Mouse (Mus musculus) small intestine, adult 2 months (tissue): ENCODE data around the gene Grid2ip. TPM values are rescaled to one million over a fixed set of nuclear protein-coding genes. Genes with fewer than 3 reads are reported as not detected.

Source experiments
- H3K27ac ChIP-seq: fragments of 200-500 bp; 2 replicates; pipeline ENCODE4 v1.5.1; 2012; ENCODE audit warnings: low read depth, low read length, control low read depth, inconsistent platforms; ENCODE audit not compliant: insufficient read depth
- H3K27me3 ChIP-seq: fragments of 200-500 bp; 2 replicates; pipeline ENCODE4 v1.6.1; 2012; ENCODE audit warnings: mild to moderate bottlenecking, moderate library complexity, low read length, inconsistent platforms; ENCODE audit not compliant: control insufficient read depth, insufficient read depth
- H3K36me3 ChIP-seq: fragments of 200-500 bp; 2 replicates; pipeline ENCODE4 v1.6.1; 2012; ENCODE audit warnings: mild to moderate bottlenecking, low read length, control low read depth, inconsistent platforms; ENCODE audit not compliant: control insufficient read depth, insufficient read depth
- H3K4me1 ChIP-seq: fragments of 200-500 bp; 2 replicates; pipeline ENCODE4 v1.6.1; 2012; ENCODE audit warnings: low read length, inconsistent platforms, mixed read lengths; ENCODE audit not compliant: control insufficient read depth, insufficient read depth, insufficient read length
- H3K4me3 ChIP-seq: fragments of 200-500 bp; 2 replicates; pipeline ENCODE4 v1.5.1; 2012; ENCODE audit warnings: low read depth, mild to moderate bottlenecking, control low read depth, inconsistent platforms, low read length, moderate library complexity
- CTCF ChIP-seq: fragments of 200-500 bp; IDR thresholded peaks from 2 replicates; pipeline ENCODE4 v1.5.1; 2012; ENCODE audit warnings: low read depth, mild to moderate bottlenecking, control low read depth, inconsistent platforms, low read length, moderate library complexity, mixed read lengths; ENCODE audit not compliant: insufficient replicate concordance, insufficient read length; ENCODE audit errors: extremely low read depth
- POLR2A ChIP-seq: fragments of 200-500 bp; IDR thresholded peaks from 2 replicates; pipeline ENCODE4 v1.6.1; 2012; ENCODE audit warnings: low read depth, mild to moderate bottlenecking, control low read depth, inconsistent platforms, low read length, moderate library complexity
- WGBS: fragments of 180-500 bp; shearing (Covaris S2); methylation state at CpG from one replicate; pipeline ENCODE4 v1.1.7; 2018; 5-methylcytosine and 5-hydroxymethylcytosine counted together
- polyA plus RNA-seq: library from polyadenylated mRNA; depleted of rRNA; stranded (reverse); fragments of >200 nt; gene quantifications from 2 replicates; pipeline ENCODE4 v1.2.3, GENCODE M21; 2012

The Grid2ip gene
- polyA plus RNA-seq, 1 experiment: 0.22 TPM

DNA sequence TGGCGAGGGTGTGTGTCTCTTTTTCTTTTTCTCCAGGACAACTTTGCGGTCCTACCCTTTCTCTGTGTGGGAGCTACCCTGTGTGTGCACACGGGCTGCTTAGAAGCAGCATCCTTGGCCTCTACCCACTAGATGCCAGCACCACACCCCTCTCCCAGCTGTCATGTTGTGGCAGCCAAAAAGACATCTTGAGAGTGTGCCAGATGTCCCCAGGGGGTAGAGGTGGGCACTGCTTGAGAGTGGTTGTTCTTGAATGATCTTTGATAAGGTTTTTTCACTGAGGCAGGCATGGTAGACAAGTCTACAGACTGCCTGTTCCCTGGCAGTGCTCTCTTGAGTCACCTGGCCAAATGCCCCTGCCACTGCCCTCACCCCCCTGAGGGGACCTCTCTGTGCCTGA is 10.8 kb downstream of the Grid2ip start:
- TF ChIP-seq CTCF: no peak
- no peak for TF ChIP-seq POLR2A
- 71% methylated on average over 3 of the region's 3 CpGs for WGBS
- Histone ChIP-seq H3K4me3 (no peak overlapping the region), H3K27ac (no peak overlapping the region), H3K36me3 (no peaks in the 10 kb centered on the region), H3K4me1 (no peaks in the 10 kb centered on the region), H3K27me3 (peaks cover 46% of the 10 kb centered on the region)

DNA sequence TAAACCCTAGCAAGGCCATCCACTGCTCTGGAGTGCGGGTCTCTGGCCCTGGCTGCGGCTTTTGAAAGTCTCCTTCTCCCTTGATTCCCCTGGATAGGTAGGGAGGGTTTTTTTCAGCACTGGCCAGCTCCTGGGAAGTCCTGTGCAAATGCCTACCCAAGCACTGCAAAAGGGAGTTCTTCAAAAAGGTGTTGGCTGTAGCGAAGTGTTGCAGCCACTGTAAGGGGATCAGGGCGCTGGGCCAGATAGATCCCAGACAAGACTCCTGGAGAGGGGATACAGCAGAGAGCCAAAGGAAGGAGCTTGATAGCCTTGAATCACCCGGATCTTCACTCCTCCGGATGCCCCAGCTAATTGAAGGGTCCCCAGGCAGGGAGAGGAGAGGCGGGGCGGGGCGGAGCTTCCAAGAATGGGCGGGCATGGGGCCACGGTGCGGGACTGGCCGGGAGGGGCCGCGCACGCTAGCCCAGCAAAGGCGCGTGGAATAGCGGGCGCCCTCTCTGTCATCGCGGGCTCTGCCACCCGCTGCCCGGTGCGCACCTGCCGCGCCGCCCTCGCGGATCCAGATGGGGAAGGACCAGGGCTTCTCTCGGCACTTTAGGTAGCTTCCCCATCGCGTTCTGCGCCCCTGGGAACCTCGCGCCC is 12.6 kb downstream of the Grid2ip start:
- no peaks in the 10 kb centered on the region for H3K36me3 ChIP-seq
- no peak overlapping the region for H3K4me3 ChIP-seq
- H3K27me3 ChIP-seq: peaks cover 40% of the 10 kb centered on the region
- 1% methylated on average over 36 of the region's 36 CpGs for WGBS
- no peaks in the 10 kb centered on the region for H3K4me1 ChIP-seq
- no peak overlapping the region for H3K27ac ChIP-seq
- TF ChIP-seq POLR2A: no peak
- no peak for TF ChIP-seq CTCF

DNA sequence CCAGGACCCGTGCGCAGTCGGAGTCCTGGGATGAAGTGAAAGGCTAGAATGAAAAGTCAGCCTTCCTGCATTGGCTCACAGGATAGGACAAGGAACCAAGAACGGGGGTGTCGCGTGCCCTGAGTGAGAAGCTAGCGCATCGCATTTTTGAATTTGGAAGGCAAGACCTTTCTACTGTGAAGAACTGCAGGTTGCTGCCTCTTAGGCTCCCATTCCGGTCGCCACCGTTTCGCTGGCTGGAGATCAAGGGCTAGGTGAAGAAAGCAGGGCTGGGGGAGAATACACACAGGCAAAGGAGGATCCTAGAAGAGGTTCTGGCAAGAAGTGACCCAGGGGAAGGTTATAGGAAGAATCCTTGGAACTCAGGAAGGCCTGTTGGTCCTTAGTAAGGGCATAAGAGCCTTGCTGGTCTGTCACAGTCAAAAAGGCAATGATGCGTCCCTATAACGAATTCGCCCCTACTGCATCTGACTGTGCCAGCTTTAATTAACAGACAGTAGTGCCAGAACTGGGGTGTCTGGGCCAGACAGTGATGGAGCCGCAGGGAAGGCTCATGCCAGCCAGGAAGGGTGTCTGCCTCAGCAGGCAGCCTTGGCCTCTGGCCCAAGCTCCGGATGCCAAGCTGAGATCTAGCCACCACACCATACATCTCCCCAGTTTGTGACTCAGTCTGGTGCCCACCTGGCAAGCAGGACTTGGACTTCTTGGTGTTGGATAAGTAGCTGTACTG is 13.4 kb downstream of the Grid2ip start:
- no peak overlapping the region for H3K4me3 ChIP-seq

DNA sequence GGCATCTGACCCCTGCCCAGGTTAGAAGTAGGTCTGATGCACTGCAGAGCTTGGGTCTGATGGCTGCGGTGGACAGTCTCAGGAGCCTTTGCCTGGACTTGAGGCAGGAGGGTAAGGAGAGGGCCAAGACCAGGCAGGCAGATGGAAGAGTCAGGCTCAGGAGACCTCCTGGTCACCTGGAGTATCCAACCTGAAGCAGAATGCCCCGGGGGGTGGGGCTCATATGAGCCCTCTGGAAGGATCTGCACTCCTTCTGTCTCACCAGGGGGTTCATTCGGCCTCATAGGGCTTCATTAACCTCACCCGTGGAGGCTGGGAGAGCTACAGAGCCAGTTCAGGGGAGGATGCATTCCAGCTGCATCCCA is 14.0 kb downstream of the Grid2ip start:
- peaks cover 27% of the 10 kb centered on the region for H3K27me3 ChIP-seq

More for the DNA sequence above, 13.4 kb downstream of the Grid2ip start:
- no peak overlapping the region for H3K27ac ChIP-seq
- H3K36me3 ChIP-seq: no peaks in the 10 kb centered on the region
- TF ChIP-seq POLR2A (no peak), CTCF (no peak)
- H3K4me1 ChIP-seq: no peaks in the 10 kb centered on the region; the same call in 1 of the 2 replicates
- peaks cover 32% of the 10 kb centered on the region for H3K27me3 ChIP-seq
- WGBS: 35% methylated on average over 17 of the region's 17 CpGs

DNA sequence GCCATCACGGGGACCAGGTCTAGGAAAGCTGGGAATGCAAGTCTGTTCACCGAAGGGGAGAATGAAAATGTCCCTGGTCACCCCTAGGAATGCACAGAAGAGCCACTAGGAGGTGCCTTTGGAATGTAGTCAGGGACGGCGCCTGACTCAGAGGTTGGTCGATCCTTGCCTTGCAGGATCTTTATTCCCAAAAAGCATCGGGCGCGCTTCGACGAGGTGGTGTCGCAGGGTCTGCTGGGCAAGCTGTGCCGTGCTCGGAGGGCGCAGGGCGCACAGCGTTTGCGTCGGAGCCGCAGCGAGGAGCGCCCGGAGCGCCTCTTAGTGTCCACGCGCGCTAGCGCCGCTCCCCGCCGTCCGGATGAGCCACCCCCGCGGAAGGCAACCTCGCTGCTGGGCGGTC is 15.7 kb downstream of the Grid2ip start:
- H3K4me3 ChIP-seq: peak overlapping the region; percentile 43

More for the DNA sequence above, 14.0 kb downstream of the Grid2ip start:
- Histone ChIP-seq H3K27ac (no peak overlapping the region), H3K4me1 (no peaks in the 10 kb centered on the region; the same call in 1 of the 2 replicates), H3K4me3 (no peak overlapping the region), H3K36me3 (no peaks in the 10 kb centered on the region)
- WGBS: 57% methylated on average over 4 of the region's 4 CpGs
- TF ChIP-seq POLR2A: no peak
- TF ChIP-seq CTCF: no peak

DNA sequence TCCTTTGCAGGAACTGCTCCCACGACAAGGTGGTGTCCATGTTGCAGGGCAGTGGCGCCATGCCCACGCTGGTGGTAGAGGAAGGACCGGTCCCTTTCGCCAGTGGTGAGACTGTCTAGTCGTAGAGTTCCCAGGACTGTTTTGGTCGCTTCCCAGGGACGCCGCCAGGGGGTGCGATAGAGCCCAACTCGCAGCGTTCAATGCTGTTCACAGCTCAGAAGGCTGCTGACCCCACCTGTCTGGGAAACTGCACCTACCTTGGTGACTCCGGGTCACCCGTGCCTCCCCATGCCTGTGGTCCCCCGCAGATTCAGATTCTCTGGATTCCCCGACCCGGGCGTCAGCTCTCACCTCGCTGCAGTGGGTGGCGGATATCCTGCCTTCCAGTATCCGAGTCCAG is 18.1 kb downstream of the Grid2ip start:
- no peaks in the 10 kb centered on the region for H3K36me3 ChIP-seq
- 5% methylated on average over 21 of the region's 21 CpGs for WGBS
- H3K27me3 ChIP-seq: peaks cover 11% of the 10 kb centered on the region; the same call in 1 of the 2 replicates
- H3K27ac ChIP-seq: no peak overlapping the region
- H3K4me3 ChIP-seq: peak overlapping the region; percentile 40
- TF ChIP-seq POLR2A: no peak
- peak; percentile 85 for TF ChIP-seq CTCF
- H3K4me1 ChIP-seq: no peaks in the 10 kb centered on the region; the same call in 1 of the 2 replicates

More for the DNA sequence above, 15.7 kb downstream of the Grid2ip start:
- Histone ChIP-seq H3K36me3 (no peaks in the 10 kb centered on the region), H3K27me3 (peaks cover 26% of the 10 kb centered on the region), H3K4me1 (no peaks in the 10 kb centered on the region; the same call in 1 of the 2 replicates), H3K27ac (no peak overlapping the region)
- TF ChIP-seq CTCF: no peak; the same call in 1 of the 2 replicates
- TF ChIP-seq POLR2A: no peak
- 2% methylated on average over 35 of the region's 35 CpGs for WGBS

DNA sequence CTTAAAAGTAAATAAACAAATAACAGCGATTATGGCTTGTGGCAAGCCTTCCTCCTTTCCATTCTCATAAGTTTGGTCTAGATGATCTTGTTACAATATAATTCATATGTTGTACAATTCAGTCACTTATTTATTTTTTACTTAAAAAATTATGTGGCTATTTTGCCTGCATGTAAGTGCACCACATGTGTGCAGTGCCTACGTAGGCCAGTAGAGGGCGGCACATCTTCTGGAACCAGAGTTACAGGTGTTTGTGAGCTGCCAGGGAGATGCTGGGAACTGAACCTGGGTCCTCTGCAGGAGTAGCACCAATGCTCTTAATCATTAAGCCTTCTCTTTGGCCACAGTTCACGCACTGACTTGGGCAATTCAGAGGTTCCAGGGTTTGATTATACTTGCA is 19.0 kb downstream of the Grid2ip start:
- TF ChIP-seq POLR2A (no peak), CTCF (peak; percentile 28; the same call in 1 of the 2 replicates)
- WGBS: 84% methylated on average over 4 of the region's 4 CpGs
- H3K27me3 ChIP-seq: peaks cover 7% of the 10 kb centered on the region; the same call in 1 of the 2 replicates
- no peak overlapping the region for H3K4me3 ChIP-seq
- H3K27ac ChIP-seq: no peak overlapping the region
- H3K4me1 ChIP-seq: no peaks in the 10 kb centered on the region; the same call in 1 of the 2 replicates
- H3K36me3 ChIP-seq: no peaks in the 10 kb centered on the region
